Mouse (Mus musculus) intestine, embryonic 16.5 days (tissue): ENCODE measurements at regions not wholly inside any gene's neighbourhood (a gene's known extent, or its start where the extent isn't known, plus 50 kb on each side); places are given as distances from the start of the nearest gene placed in this dataset.

Experiments used
- ATAC-seq: fragments of 200-750 bp; cut with Nextera tagmentation; 2 replicates; pipeline ENCODE4 v1.8.0; 2017; ENCODE audit warnings: moderate TSS enrichment, moderate library complexity
- H3K27ac ChIP-seq: fragments of 300-500 bp; sonication (generic); 2 replicates; pipeline ENCODE4 v1.5.1; 2014; ENCODE audit warnings: mild to moderate bottlenecking, low read length
- H3K27me3 ChIP-seq: fragments of 300-500 bp; sonication (generic); replicated peaks from 2 replicates; pipeline ENCODE4 v1.6.1; 2014; ENCODE audit warnings: low read length, control low read depth, mixed read lengths; ENCODE audit not compliant: control insufficient read depth, insufficient read depth
- H3K36me3 ChIP-seq: fragments of 300-500 bp; sonication (generic); 2 replicates; pipeline ENCODE4 v1.6.1; 2014; ENCODE audit warnings: low read length, control low read depth; ENCODE audit not compliant: control insufficient read depth, insufficient read depth
- H3K4me1 ChIP-seq: fragments of 300-500 bp; sonication (generic); 2 replicates; pipeline ENCODE4 v1.6.1; 2014; ENCODE audit warnings: low read length, control low read depth, mixed read lengths; ENCODE audit not compliant: control insufficient read depth, insufficient read depth
- H3K4me2 ChIP-seq: fragments of 300-500 bp; sonication (generic); 2 replicates; pipeline ENCODE4 v1.6.1; 2014; ENCODE audit warnings: low read depth, low read length, control low read depth
- H3K4me3 ChIP-seq: fragments of 300-500 bp; sonication (generic); 2 replicates; pipeline ENCODE4 v1.5.1; 2014; ENCODE audit warnings: mild to moderate bottlenecking, low read length
- H3K9ac ChIP-seq: fragments of 300-500 bp; sonication (generic); 2 replicates; pipeline ENCODE4 v1.6.1; 2014; ENCODE audit warnings: low read depth, low read length
- H3K9me3 ChIP-seq: fragments of 300-500 bp; sonication (generic); 2 replicates; pipeline ENCODE4 v1.6.1; 2016; ENCODE audit warnings: low read length, control low read depth; ENCODE audit not compliant: control insufficient read depth
- WGBS: fragments of 180-500 bp; shearing (Covaris S2); extraction: QIAGEN DNeasy Blood & Tissue Kit; methylation state at CpG from one replicate; pipeline ENCODE4 v1.1.7; 2014; 5-methylcytosine and 5-hydroxymethylcytosine counted together

DNA sequence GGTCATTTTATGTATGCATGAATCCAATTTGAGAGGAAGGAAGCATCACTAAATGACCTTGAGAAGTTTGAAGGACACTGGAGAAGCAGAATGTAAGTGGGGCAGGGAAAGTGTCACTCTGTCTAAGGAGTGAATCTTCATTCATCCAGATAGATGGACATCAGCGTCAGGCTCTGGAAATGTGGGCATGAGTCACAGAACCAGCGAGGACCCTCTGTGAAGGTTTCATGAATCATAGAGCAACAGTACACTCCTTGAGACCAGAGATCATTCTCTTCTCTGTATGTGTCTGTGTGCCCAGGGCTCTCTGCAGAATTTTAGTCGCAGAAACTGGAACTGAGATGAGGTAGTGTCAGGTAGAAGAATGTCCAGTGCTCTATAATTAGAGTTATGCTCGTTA is 62.4 kb upstream of the Lypd6 start:
- H3K27me3 ChIP-seq: no peaks in the 10 kb centered on the region
- 83% methylated on average over 4 of the region's 4 CpGs for WGBS
- H3K27ac ChIP-seq: no peak overlapping the region
- H3K4me1 ChIP-seq: no peaks in the 10 kb centered on the region; the same call in 1 of the 2 replicates
- ATAC-seq: no peak
- no peak overlapping the region for H3K4me3 ChIP-seq
- no peaks in the 10 kb centered on the region for H3K36me3 ChIP-seq
- H3K9ac ChIP-seq: no peak overlapping the region
- H3K4me2 ChIP-seq: no peak overlapping the region
- no peaks in the 10 kb centered on the region for H3K9me3 ChIP-seq

DNA sequence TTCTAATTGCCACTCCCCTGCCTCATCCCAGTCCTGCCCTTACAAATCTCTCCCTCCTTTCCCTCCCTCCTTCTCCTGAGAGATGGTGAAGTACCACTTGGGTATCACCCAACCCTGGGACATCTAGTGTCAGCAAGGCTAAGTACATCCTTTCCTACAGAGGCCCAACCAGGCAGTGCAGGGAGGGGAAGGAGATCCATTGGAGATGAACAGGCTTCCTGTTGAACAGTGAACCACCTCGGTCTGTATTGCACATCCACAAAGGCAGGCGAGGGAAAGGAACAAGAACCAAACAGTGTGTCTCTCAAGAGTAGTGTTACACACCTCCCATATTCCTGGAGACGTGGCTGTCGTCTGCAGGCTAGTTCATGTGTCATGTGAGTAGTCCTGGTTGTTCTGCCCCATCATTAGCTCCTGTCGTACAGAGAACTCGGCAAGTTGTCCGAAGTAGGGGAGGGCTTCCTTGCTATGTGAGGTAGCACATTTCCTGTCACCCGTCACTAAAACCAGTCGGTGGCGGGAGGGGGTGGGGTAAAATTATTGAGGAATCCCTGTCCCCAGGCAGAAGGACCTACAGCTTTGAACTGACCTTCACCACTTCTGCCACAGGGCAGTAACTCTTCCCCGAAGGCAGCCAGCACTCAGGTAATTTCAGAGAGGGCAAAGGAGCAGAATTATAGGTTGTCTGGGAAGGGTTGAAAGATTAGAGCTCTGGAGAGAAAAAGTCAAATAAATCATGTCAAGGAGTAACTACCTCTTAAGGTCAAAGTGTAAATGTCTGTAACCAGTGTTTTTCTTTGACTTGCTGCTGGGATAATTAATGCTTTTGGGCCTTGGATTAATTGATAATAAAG is 61.3 kb upstream of the Lypd6 start:
- 29% methylated on average over 11 of the region's 11 CpGs for WGBS
- Histone ChIP-seq H3K9me3 (no peaks in the 10 kb centered on the region), H3K4me1 (no peaks in the 10 kb centered on the region; the same call in 1 of the 2 replicates), H3K9ac (no peak overlapping the region), H3K4me3 (no peak overlapping the region), H3K27me3 (no peaks in the 10 kb centered on the region), H3K27ac (no peak overlapping the region), H3K36me3 (no peaks in the 10 kb centered on the region), H3K4me2 (no peak overlapping the region)
- ATAC-seq: peak; percentile 75

DNA sequence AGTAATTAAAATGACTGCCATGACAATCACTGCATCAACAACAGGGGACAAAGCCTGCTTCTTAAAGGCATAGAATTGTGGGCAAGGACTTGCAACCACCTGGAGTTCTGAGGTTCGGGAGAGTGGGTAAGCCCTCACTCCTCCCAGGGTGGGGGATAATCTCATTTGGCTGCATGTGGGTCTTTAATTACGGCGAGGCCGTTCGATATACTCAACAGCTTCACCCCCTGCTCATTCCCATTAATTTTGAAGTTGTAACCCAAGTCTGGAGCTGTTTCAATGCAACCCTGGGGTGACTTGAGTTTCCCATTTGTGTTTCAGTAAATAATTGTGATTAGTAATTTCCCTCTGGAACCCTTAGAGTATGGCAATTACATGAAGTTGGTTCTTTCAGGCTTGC is 57.9 kb upstream of the Lypd6 start:
- Histone ChIP-seq H3K9ac (no peak overlapping the region), H3K27me3 (no peaks in the 10 kb centered on the region), H3K36me3 (no peaks in the 10 kb centered on the region), H3K27ac (no peak overlapping the region), H3K9me3 (no peaks in the 10 kb centered on the region), H3K4me3 (no peak overlapping the region), H3K4me1 (no peaks in the 10 kb centered on the region; the same call in 1 of the 2 replicates), H3K4me2 (no peak overlapping the region)
- ATAC-seq: no peak
- 88% methylated on average over 5 of the region's 5 CpGs for WGBS

DNA sequence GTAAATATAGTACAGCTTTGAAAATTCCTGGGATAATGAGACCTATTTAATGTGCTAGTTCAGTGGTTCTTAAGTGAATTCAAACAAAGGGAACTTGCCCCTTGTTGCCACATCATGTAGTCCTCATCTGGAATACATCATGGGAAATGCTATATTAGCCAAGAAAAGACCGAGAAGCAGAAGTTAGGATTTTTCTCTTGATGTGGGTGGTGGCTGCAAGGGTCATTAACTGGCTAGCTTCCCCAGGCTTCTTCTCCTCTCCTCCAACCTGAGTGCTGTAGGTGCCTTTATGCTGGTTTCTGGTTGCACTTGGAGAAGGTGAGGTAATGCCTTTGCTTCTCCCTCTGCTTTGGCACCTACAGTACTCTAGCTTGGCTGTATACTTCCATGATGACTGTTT is 55.8 kb upstream of the Lypd6 start:
- no peak for ATAC-seq
- Histone ChIP-seq H3K9ac (no peak overlapping the region), H3K4me2 (no peak overlapping the region), H3K27ac (no peak overlapping the region), H3K4me1 (no peaks in the 10 kb centered on the region; the same call in 1 of the 2 replicates), H3K36me3 (no peaks in the 10 kb centered on the region), H3K9me3 (no peaks in the 10 kb centered on the region), H3K4me3 (no peak overlapping the region), H3K27me3 (no peaks in the 10 kb centered on the region)
- WGBS: 63% methylated on average over 1 of the region's 1 CpGs

DNA sequence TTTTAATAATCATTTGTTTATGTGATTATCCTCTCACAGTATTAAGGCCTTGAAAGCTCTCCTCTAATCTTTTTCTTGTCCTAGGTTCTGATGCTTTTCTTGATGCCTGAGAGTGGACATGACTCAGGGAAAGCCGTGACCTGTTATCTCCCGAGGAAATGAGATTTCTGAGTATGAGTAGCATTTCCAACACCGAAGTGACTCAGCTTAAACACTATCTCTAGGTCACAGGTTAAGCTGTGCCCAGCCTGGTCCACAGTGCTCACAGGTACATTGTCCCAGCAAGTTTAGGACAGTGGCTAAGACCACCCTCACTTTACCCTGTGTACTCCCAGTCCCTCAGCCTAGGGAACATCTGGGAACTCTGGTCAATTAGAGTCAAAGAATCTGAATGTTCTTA is 53.9 kb upstream of the Lypd6 start:
- 61% methylated on average over 3 of the region's 3 CpGs for WGBS

DNA sequence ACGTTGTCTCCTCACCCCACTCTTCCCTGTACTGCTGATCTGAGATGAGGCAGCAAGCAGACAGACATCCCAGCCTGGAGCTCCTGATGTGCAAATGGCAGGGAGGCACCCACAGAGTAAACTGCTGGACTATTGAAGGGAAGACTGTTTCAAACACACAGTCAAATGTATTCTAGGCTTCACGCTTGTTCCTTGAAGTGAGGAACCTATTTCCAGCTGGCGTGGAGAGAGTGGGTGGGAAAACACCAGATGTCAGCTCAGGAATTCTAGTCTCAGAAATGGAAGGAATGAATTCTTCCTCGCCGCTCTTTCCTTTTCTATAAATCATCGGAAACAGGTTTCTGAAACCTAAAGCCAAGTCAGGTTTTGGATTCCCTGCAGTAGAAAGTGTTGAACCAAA is 53.0 kb upstream of the Lypd6 start:
- WGBS: 75% methylated on average over 6 of the region's 6 CpGs
- H3K27me3 ChIP-seq: no peaks in the 10 kb centered on the region
- no peak overlapping the region for H3K4me3 ChIP-seq
- H3K4me2 ChIP-seq: no peak overlapping the region
- no peaks in the 10 kb centered on the region for H3K36me3 ChIP-seq
- H3K9me3 ChIP-seq: no peaks in the 10 kb centered on the region
- ATAC-seq: no peak
- no peak overlapping the region for H3K9ac ChIP-seq
- no peaks in the 10 kb centered on the region for H3K4me1 ChIP-seq
- H3K27ac ChIP-seq: no peak overlapping the region

More for the DNA sequence above, 53.9 kb upstream of the Lypd6 start:
- Histone ChIP-seq H3K27ac (no peak overlapping the region), H3K4me1 (no peaks in the 10 kb centered on the region), H3K9ac (no peak overlapping the region), H3K9me3 (no peaks in the 10 kb centered on the region), H3K4me3 (no peak overlapping the region), H3K27me3 (no peaks in the 10 kb centered on the region), H3K36me3 (no peaks in the 10 kb centered on the region), H3K4me2 (no peak overlapping the region)
- no peak for ATAC-seq

DNA sequence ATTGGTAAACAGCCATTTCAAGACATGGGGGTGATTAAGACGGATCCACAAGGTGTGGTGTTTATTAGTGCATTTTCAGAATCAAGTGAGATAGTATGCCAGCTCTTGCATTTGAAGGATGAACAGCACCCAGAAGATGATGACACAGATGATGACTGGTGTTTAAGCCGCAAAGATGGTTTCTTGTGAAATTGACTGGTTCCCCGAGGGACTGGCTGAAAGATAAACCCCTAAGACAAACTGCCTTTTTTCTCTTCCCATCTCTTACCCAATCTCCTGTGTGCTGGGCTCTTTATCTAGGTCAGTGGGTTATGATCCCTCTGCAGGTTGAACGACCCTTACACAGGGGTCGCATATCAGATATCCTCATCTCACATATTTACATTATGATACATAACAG is 52.3 kb upstream of the Lypd6 start:
- Histone ChIP-seq H3K4me3 (no peak overlapping the region), H3K27me3 (no peaks in the 10 kb centered on the region), H3K36me3 (no peaks in the 10 kb centered on the region), H3K4me1 (no peaks in the 10 kb centered on the region), H3K27ac (no peak overlapping the region), H3K9me3 (no peaks in the 10 kb centered on the region), H3K4me2 (no peak overlapping the region), H3K9ac (no peak overlapping the region)
- WGBS: 72% methylated on average over 5 of the region's 5 CpGs
- no peak for ATAC-seq

DNA sequence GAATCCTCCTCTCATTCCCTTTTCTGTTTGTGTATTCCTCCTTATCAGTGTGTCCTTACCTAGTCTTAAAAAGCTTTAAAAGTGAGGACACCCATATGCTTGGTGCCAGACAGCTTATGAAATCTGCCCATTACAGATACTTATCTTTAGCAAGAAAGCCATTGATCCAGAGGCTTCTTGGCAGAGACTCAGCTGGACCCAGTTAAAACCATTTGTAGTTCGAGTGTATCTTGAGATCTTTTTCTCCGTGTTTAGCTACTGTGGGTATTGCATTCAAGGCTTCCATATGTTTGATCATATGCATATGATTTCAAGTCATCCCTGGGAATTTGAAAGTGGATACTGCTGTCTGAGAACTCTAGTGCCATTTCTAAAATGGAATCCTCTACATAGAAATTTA is 51.5 kb upstream of the Lypd6 start:
- Histone ChIP-seq H3K4me2 (no peak overlapping the region), H3K9ac (no peak overlapping the region), H3K27me3 (no peaks in the 10 kb centered on the region), H3K9me3 (no peaks in the 10 kb centered on the region), H3K36me3 (no peaks in the 10 kb centered on the region), H3K27ac (no peak overlapping the region), H3K4me1 (no peaks in the 10 kb centered on the region), H3K4me3 (no peak overlapping the region)
- no peak for ATAC-seq
- 78% methylated on average over 2 of the region's 2 CpGs for WGBS
